Mouse (Mus musculus) heart, embryonic 10.5 days (tissue): ENCODE results near the gene Cdk4. TPM values are rescaled to one million over a fixed set of nuclear protein-coding genes. Genes with fewer than 3 reads are reported as not detected.

Experiments used
- DNase-seq: peaks from one replicate; pipeline ENCODE4 v3.0.0-alpha.2; 2017; ENCODE audit warnings: low spot score
- H3K27ac ChIP-seq: fragments of 300-500 bp; sonication (generic); 2 replicates; pipeline ENCODE4 v1.5.1; 2016; ENCODE audit warnings: mild to moderate bottlenecking
- H3K27me3 ChIP-seq: fragments of 300-500 bp; sonication (generic); 2 replicates; pipeline ENCODE4 v1.6.1; 2016; ENCODE audit warnings: mild to moderate bottlenecking; ENCODE audit not compliant: poor library complexity, insufficient read depth, severe bottlenecking
- H3K36me3 ChIP-seq: fragments of 300-500 bp; sonication (generic); 2 replicates; pipeline ENCODE4 v1.6.1; 2016; ENCODE audit warnings: mild to moderate bottlenecking, moderate library complexity
- H3K4me1 ChIP-seq: fragments of 300-500 bp; sonication (generic); 2 replicates; pipeline ENCODE4 v1.6.1; 2016; ENCODE audit warnings: mild to moderate bottlenecking
- H3K4me3 ChIP-seq: fragments of 300-500 bp; sonication (generic); 2 replicates; pipeline ENCODE4 v1.5.1; 2016; ENCODE audit warnings: mild to moderate bottlenecking, moderate library complexity
- H3K9me3 ChIP-seq: fragments of 300-500 bp; sonication (generic); 2 replicates; pipeline ENCODE4 v1.6.1; 2016; ENCODE audit warnings: mild to moderate bottlenecking, moderate library complexity
- WGBS: fragments of 180-500 bp; shearing (Covaris S2); methylation state at CpG from one replicate; pipeline ENCODE4 v1.1.7; 2016; 5-methylcytosine and 5-hydroxymethylcytosine counted together
- polyA plus RNA-seq: library from polyadenylated mRNA; unstranded; fragments of >200 nt; fragmentation: Nextera tagmentation; extraction: Ambion mirVana; gene quantifications from 2 replicates; pipeline ENCODE4 v1.2.1, GENCODE M21; 2016

The Cdk4 gene
- polyA plus RNA-seq, 1 experiment from 2014 or later, result 2,024 TPM

- peaks cover 44% of the 10 kb centered on the region for H3K27me3 ChIP-seq
- H3K27ac ChIP-seq, result peak overlapping the region; percentile 97
- peaks cover 33% of the 10 kb centered on the region for H3K36me3 ChIP-seq
- H3K4me3 ChIP-seq, result peak overlapping the region; percentile 98
- H3K9me3 ChIP-seq, result no peaks in the 10 kb centered on the region
- WGBS, result 22% methylated on average over 5 of the region's 5 CpGs
- no peak for DNase-seq
- peaks cover 25% of the 10 kb centered on the region for H3K4me1 ChIP-seq
Measured at GRCm38 (mm10) chr10:127042468-127043115, 20.7 kb upstream of the Cdk4 start.

GRCm38 (mm10) chr10:127043187-127043586 is 20.1 kb upstream of the Cdk4 start:
- Histone ChIP-seq H3K4me1 (peaks cover 27% of the 10 kb centered on the region), H3K4me3 (peak overlapping the region; percentile 98; the same call in 1 of the 2 replicates), H3K9me3 (no peaks in the 10 kb centered on the region), H3K27ac (no peak overlapping the region; the same call in 1 of the 2 replicates), H3K36me3 (peaks cover 33% of the 10 kb centered on the region), H3K27me3 (peaks cover 44% of the 10 kb centered on the region)
- no peak for DNase-seq
- WGBS, result 95% methylated on average over 6 of the region's 6 CpGs

- WGBS, result 34% methylated on average over 5 of the region's 5 CpGs
Measured at GRCm38 (mm10) chr10:127047954-127048353, 15.4 kb upstream of the Cdk4 start, which contains the start of gene Cyp27b1. Gene Cyp27b1, plus strand, starts transcription at chr10:127048250.

GRCm38 (mm10) chr10:127048608-127049394 is 14.5 kb upstream of the Cdk4 start:
- peak overlapping the region; percentile 41 for H3K4me3 ChIP-seq
- DNase-seq, result no peak
- H3K4me1 ChIP-seq, result peaks cover 32% of the 10 kb centered on the region
- 5% methylated on average over 35 of the region's 35 CpGs for WGBS
- H3K36me3 ChIP-seq, result peaks cover 26% of the 10 kb centered on the region
- no peak overlapping the region for H3K27ac ChIP-seq
- H3K27me3 ChIP-seq, result peaks cover 72% of the 10 kb centered on the region
- no peaks in the 10 kb centered on the region for H3K9me3 ChIP-seq

More at GRCm38 (mm10) chr10:127047954-127048353, 15.4 kb upstream of the Cdk4 start, which contains the start of gene Cyp27b1:
- H3K36me3 ChIP-seq, result peaks cover 33% of the 10 kb centered on the region
- DNase-seq, result no peak
- no peak within 1 kb of the TSS for H3K27ac ChIP-seq
- peaks cover 35% of the 10 kb centered on the region for H3K4me1 ChIP-seq
- no peaks in the 10 kb centered on the region for H3K9me3 ChIP-seq
- H3K4me3 ChIP-seq, result peak within 1 kb of the TSS; percentile 41
- peaks cover 67% of the 10 kb centered on the region for H3K27me3 ChIP-seq

GRCm38 (mm10) chr10:127049395-127050118 is 13.8 kb upstream of the Cdk4 start:
- Histone ChIP-seq H3K4me3 (peak overlapping the region; percentile 41), H3K27ac (no peak overlapping the region), H3K9me3 (no peaks in the 10 kb centered on the region), H3K27me3 (peaks cover 80% of the 10 kb centered on the region), H3K4me1 (peaks cover 32% of the 10 kb centered on the region), H3K36me3 (peaks cover 19% of the 10 kb centered on the region)
- DNase-seq, result no peak
- 3% methylated on average over 29 of the region's 29 CpGs for WGBS

GRCm38 (mm10) chr10:127050119-127050474 is 13.2 kb upstream of the Cdk4 start:
- Histone ChIP-seq H3K27ac (no peak overlapping the region), H3K9me3 (no peaks in the 10 kb centered on the region), H3K4me1 (peaks cover 32% of the 10 kb centered on the region), H3K27me3 (peaks cover 84% of the 10 kb centered on the region), H3K36me3 (peaks cover 14% of the 10 kb centered on the region), H3K4me3 (peak overlapping the region; percentile 18; the same call in 1 of the 2 replicates)
- DNase-seq, result no peak
- 12% methylated on average over 10 of the region's 10 CpGs for WGBS

GRCm38 (mm10) chr10:127054646-127055045 is 8.7 kb upstream of the Cdk4 start:
- H3K9me3 ChIP-seq, result no peaks in the 10 kb centered on the region
- DNase-seq, result no peak
- H3K36me3 ChIP-seq, result peaks cover 17% of the 10 kb centered on the region
- no peak overlapping the region for H3K27ac ChIP-seq
- peaks cover 91% of the 10 kb centered on the region for H3K27me3 ChIP-seq
- peaks cover 26% of the 10 kb centered on the region for H3K4me1 ChIP-seq
- whole genome bisulfite sequencing, result 49% methylated on average over 4 of the region's 4 CpGs
- no peak overlapping the region for H3K4me3 ChIP-seq

- Histone ChIP-seq H3K4me1 (peaks cover 27% of the 10 kb centered on the region), H3K36me3 (peaks cover 17% of the 10 kb centered on the region), H3K27ac (no peak overlapping the region), H3K9me3 (no peaks in the 10 kb centered on the region), H3K27me3 (peaks cover 91% of the 10 kb centered on the region), H3K4me3 (no peak overlapping the region)
- no peak for DNase-seq
- 84% methylated on average over 8 of the region's 8 CpGs for WGBS
Measured at GRCm38 (mm10) chr10:127055406-127055805, 7.9 kb upstream of the Cdk4 start.

GRCm38 (mm10) chr10:127056490-127056889 is 6.8 kb upstream of the Cdk4 start:
- no peak overlapping the region for H3K4me3 ChIP-seq
- peaks cover 91% of the 10 kb centered on the region for H3K27me3 ChIP-seq
- no peak for DNase-seq
- H3K9me3 ChIP-seq, result no peaks in the 10 kb centered on the region
- no peak overlapping the region for H3K27ac ChIP-seq
- WGBS, result 82% methylated on average over 20 of the region's 20 CpGs
- H3K4me1 ChIP-seq, result peaks cover 21% of the 10 kb centered on the region
- H3K36me3 ChIP-seq, result peaks cover 17% of the 10 kb centered on the region

- peaks cover 17% of the 10 kb centered on the region for H3K36me3 ChIP-seq
- H3K4me3 ChIP-seq, result peak overlapping the region; percentile 82
- peak; percentile 86 for DNase-seq
- H3K4me1 ChIP-seq, result peaks cover 21% of the 10 kb centered on the region
- peaks cover 83% of the 10 kb centered on the region for H3K27me3 ChIP-seq
- WGBS, result 2% methylated on average over 9 of the region's 9 CpGs
- no peak overlapping the region for H3K27ac ChIP-seq
- no peaks in the 10 kb centered on the region for H3K9me3 ChIP-seq
Measured at GRCm38 (mm10) chr10:127058161-127058560, 5.2 kb upstream of the Cdk4 start.

- H3K9me3 ChIP-seq, result no peaks in the 10 kb centered on the region
- H3K36me3 ChIP-seq, result peaks cover 17% of the 10 kb centered on the region
- 12% methylated on average over 8 of the region's 8 CpGs for WGBS
- DNase-seq, result no peak
- peaks cover 21% of the 10 kb centered on the region for H3K4me1 ChIP-seq
- no peak overlapping the region for H3K27ac ChIP-seq
- H3K27me3 ChIP-seq, result peaks cover 80% of the 10 kb centered on the region
- peak overlapping the region; percentile 82 for H3K4me3 ChIP-seq
Measured at GRCm38 (mm10) chr10:127058708-127059107, 4.6 kb upstream of the Cdk4 start.

- under 1% methylated on average over 67 of the region's 92 CpGs for WGBS
- DNase-seq, result no peak
- peak overlapping the region; percentile 84 for H3K27ac ChIP-seq
- peaks cover 23% of the 10 kb centered on the region for H3K4me1 ChIP-seq
- H3K36me3 ChIP-seq, result peaks cover 17% of the 10 kb centered on the region
- peaks cover 73% of the 10 kb centered on the region for H3K27me3 ChIP-seq
- H3K9me3 ChIP-seq, result no peaks in the 10 kb centered on the region
- H3K4me3 ChIP-seq, result peak overlapping the region; percentile 82
Measured at GRCm38 (mm10) chr10:127059174-127059967, 4.0 kb upstream of the Cdk4 start.
